Mouse (Mus musculus): ENCODE data around the gene Rreb1.

Rreb1 gene

GRCm38 (mm10) chr13:37778594-37779231, 513 bp downstream of the Rreb1 start:
- in situ Hi-C loops (cut with MboI, MseI), result no loop called here

GRCm38 (mm10) chr13:37779251-37779667, 1.1 kb downstream of the Rreb1 start:
- in situ Hi-C loops (cut with MboI, MseI), result no loop called here

GRCm38 (mm10) chr13:37781557-37781956, 3.4 kb downstream of the Rreb1 start:
- in situ Hi-C loops (cut with MboI, MseI), result no loop called here

- in situ Hi-C loops (cut with MboI, MseI), result no loop called here
Observed at GRCm38 (mm10) chr13:37782144-37782543, 3.9 kb downstream of the Rreb1 start.

- in situ Hi-C loops (cut with MboI, MseI), result no loop called here
Observed at GRCm38 (mm10) chr13:37783676-37784075, 5.5 kb downstream of the Rreb1 start.

GRCm38 (mm10) chr13:37784226-37784625, 6.0 kb downstream of the Rreb1 start:
- in situ Hi-C loops (cut with MboI, MseI), result no loop called here

GRCm38 (mm10) chr13:37792739-37793336, 14.6 kb downstream of the Rreb1 start:
- in situ Hi-C loops (cut with MboI, MseI), result no loop called here

GRCm38 (mm10) chr13:37798811-37799210, 20.6 kb downstream of the Rreb1 start:
- in situ Hi-C loops (cut with MboI, MseI), result no loop called here

- in situ Hi-C loops (cut with MboI, MseI), result no loop called here
Observed at GRCm38 (mm10) chr13:37799413-37799812, 21.2 kb downstream of the Rreb1 start.

GRCm38 (mm10) chr13:37801101-37802075, 23.2 kb downstream of the Rreb1 start:
- in situ Hi-C loops (cut with MboI, MseI), result no loop called here

- in situ Hi-C loops (cut with MboI, MseI), result no loop called here
Observed at GRCm38 (mm10) chr13:37802246-37803003, 24.2 kb downstream of the Rreb1 start.

GRCm38 (mm10) chr13:37803244-37803643, 25.0 kb downstream of the Rreb1 start:
- in situ Hi-C loops (cut with MboI, MseI), result no loop called here

GRCm38 (mm10) chr13:37804023-37804422, 25.8 kb downstream of the Rreb1 start:
- in situ Hi-C loops (cut with MboI, MseI), result no loop called here

GRCm38 (mm10) chr13:37815001-37815400, 36.8 kb downstream of the Rreb1 start:
- in situ Hi-C loops (cut with MboI, MseI), result no loop called here

- in situ Hi-C loops (cut with MboI, MseI), result no loop called here
Observed at GRCm38 (mm10) chr13:37816736-37817135, 38.5 kb downstream of the Rreb1 start.

GRCm38 (mm10) chr13:37821413-37821812, 43.2 kb downstream of the Rreb1 start:
- in situ Hi-C loops (cut with MboI, MseI), result no loop called here

GRCm38 (mm10) chr13:37824331-37824920, 46.2 kb downstream of the Rreb1 start:
- in situ Hi-C loops (cut with MboI, MseI), result no loop called here

GRCm38 (mm10) chr13:37824956-37825645, 46.9 kb downstream of the Rreb1 start:
- in situ Hi-C loops (cut with MboI, MseI), result no loop called here

GRCm38 (mm10) chr13:37825646-37826280, 47.6 kb downstream of the Rreb1 start:
- in situ Hi-C loops (cut with MboI, MseI), result no loop called here

Measured in T-helper 17 cell (primary cell).